Mouse (Mus musculus) heart, adult 2 months (tissue): ENCODE results near the gene Lgi4.

Experiments
- CTCF ChIP-seq: fragments of 200-600 bp; IDR thresholded peaks from 2 replicates; pipeline ENCODE4 v1.8.1; 2022; ENCODE audit warnings: antibody characterized with exemption, mild to moderate bottlenecking, moderate library complexity
- EP300 ChIP-seq: fragments of 200-500 bp; IDR thresholded peaks from 2 replicates; pipeline ENCODE4 v1.6.1; 2011; ENCODE audit warnings: low read depth, low read length, control low read depth; ENCODE audit not compliant: insufficient read depth
- POLR2A ChIP-seq: fragments of 200-500 bp; IDR thresholded peaks from 2 replicates; pipeline ENCODE4 v1.6.1; 2011; ENCODE audit warnings: mild to moderate bottlenecking, low read depth, low read length, control low read depth; ENCODE audit not compliant: insufficient read depth

DNA sequence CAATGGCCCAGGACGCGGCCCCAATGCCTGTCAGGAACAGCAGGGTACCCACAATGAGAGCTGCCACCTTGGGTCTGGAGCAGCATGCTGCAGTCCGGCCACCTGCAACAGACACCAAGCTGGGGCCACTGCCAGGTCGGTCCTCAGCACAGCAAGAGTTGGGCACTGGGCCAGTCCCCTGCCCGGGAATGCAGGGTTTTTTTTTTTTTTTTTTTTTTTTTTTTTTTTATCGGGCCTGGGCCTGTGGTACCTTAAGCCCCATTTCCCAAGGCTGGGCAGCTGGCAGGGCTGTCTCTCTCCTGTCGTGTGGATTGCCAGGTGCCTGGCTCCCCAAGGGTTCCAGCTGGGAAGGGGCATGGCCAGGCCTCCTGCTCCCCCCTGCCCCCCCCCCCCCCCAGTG lies 49.9 kb downstream of the Lgi4 start:
- TF ChIP-seq CTCF (no peak), POLR2A (no peak), EP300 (no peak)
